Mouse (Mus musculus): ENCODE data around the gene Tob1. TPM values are rescaled to one million over a fixed set of nuclear protein-coding genes. Genes with fewer than 3 reads are reported as not detected.

Tob1 gene
- polyA plus RNA-seq, 1 experiment from 2014 or later = 26.7 TPM

DNA sequence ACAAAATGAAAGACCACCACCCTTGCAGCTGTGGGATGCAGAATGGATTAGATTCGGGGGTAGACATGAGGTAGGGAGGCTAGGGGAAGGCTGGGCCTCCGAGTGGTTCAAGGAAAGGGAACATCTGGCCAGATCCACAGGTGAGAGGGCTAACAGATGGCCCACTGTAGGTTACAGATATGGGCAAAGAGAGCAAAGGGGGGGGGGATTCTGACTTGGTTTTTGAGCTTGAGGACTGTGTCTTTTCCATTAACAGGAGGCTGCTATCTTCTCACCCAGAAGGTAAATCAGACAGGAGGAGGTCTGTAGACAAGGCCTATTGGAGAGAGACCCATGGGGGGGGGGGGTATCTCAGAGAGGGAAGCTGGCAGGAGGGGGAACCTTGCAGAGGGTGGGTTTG, 11.5 kb upstream of the Tob1 start:
- Histone ChIP-seq H3K9ac (no peak overlapping the region), H3K4me1 (no peaks in the 10 kb centered on the region), H3K4me2 (no peak overlapping the region), H3K4me3 (no peak overlapping the region), H3K27ac (no peak overlapping the region), H3K9me3 (no peaks in the 10 kb centered on the region), H3K27me3 (no peaks in the 10 kb centered on the region), H3K36me3 (no peaks in the 10 kb centered on the region)
- 73% methylated on average over 2 of the region's 2 CpGs for WGBS
- ATAC-seq (ENCODE audit: insufficient number of reproducible peaks, insufficient read depth, low FRiP score, low TSS enrichment, low read depth) = no peak

DNA sequence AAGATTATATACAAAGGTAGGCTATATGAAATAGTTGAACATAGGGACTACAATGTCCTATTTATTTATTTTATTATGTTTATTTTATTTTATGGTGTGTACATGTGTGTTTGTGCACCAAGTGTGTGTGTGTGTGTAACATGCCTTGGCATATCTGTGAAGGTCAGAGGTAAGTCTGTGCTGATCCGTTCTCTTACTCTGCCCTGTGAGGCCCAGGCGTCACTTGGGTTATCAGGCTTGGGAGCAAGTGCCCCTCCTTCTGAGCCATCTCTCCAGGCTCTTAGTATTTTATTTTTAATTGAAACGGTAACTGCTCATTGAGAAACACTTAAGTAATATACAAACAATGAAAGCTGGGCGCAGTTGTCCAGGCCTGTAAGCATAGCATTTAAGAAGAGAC, 10.8 kb upstream of the Tob1 start:
- ATAC-seq (ENCODE audit: insufficient number of reproducible peaks, insufficient read depth, low FRiP score, low TSS enrichment, low read depth) = no peak
- Histone ChIP-seq H3K9ac (no peak overlapping the region), H3K36me3 (no peaks in the 10 kb centered on the region), H3K27ac (no peak overlapping the region), H3K27me3 (no peaks in the 10 kb centered on the region), H3K4me3 (no peak overlapping the region), H3K4me1 (no peaks in the 10 kb centered on the region), H3K4me2 (no peak overlapping the region), H3K9me3 (no peaks in the 10 kb centered on the region)
- 75% methylated on average over 4 of the region's 4 CpGs for WGBS

DNA sequence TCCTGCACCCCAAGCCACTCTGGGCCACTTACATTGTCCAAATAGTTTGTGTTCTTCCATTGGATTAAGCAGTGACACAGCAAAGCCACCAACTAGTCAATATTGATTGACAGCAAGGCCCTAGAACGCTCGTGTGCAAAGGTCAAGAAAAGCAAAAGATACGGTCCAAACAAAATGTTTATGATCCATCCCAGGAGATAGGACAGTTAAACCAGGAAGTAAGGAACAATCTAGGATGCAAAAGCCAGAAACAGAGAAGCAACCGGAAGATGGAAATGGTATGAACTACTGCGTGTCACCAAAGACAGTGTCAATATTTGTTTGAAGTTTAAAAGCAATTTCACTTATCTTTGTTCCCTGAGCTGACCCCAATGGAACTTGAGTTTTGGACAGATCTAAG, 9.1 kb upstream of the Tob1 start:
- WGBS = 87% methylated on average over 5 of the region's 5 CpGs
- ATAC-seq (ENCODE audit: insufficient number of reproducible peaks, insufficient read depth, low FRiP score, low TSS enrichment, low read depth) = no peak
- no peak overlapping the region for H3K4me2 ChIP-seq

DNA sequence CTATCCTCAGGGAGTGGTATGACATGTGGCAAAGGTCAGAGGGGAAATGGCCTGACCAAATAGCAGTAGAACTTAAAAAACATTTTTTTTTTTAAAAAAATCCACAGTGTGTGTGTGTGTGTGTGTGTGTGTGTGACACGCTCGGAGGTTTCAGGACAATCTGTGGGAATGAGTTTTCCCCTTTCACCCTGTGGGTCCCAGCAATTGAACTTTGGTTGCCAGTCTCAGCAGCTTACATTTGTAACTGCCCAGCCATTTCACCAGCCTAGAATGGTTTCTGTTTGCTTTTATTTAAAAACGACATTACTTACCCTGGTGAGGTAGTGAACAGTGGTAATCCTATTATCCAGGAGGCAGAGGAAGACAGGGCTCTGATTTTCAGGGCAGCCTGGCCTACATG, 8.2 kb upstream of the Tob1 start:
- WGBS = 60% methylated on average over 3 of the region's 3 CpGs
- no peak for ATAC-seq (ENCODE audit: insufficient number of reproducible peaks, insufficient read depth, low FRiP score, low TSS enrichment, low read depth)

More for the DNA sequence above, 9.1 kb upstream of the Tob1 start:
- Histone ChIP-seq H3K4me1 (0 out of 2 replicates have a peak, but pooled peaks cover 7% of the 10 kb centered on the region), H3K9me3 (no peaks in the 10 kb centered on the region), H3K9ac (no peak overlapping the region), H3K4me3 (no peak overlapping the region), H3K27ac (no peak overlapping the region), H3K36me3 (no peaks in the 10 kb centered on the region), H3K27me3 (no peaks in the 10 kb centered on the region)

GRCm38 (mm10) chr11:94206398-94207114, 4.7 kb upstream of the Tob1 start:
- no peak overlapping the region for H3K4me3 ChIP-seq
- H3K9ac ChIP-seq = no peak overlapping the region
- no peaks in the 10 kb centered on the region for H3K36me3 ChIP-seq
- no peak overlapping the region for H3K27ac ChIP-seq
- H3K27me3 ChIP-seq = no peaks in the 10 kb centered on the region
- ATAC-seq (ENCODE audit: insufficient number of reproducible peaks, insufficient read depth, low FRiP score, low TSS enrichment, low read depth) = no peak
- H3K4me2 ChIP-seq = no peak overlapping the region
- no peaks in the 10 kb centered on the region for H3K9me3 ChIP-seq
- WGBS = 68% methylated on average over 10 of the region's 10 CpGs
- H3K4me1 ChIP-seq = 0 out of 2 replicates have a peak, but pooled peaks cover 7% of the 10 kb centered on the region

More for the DNA sequence above, 8.2 kb upstream of the Tob1 start:
- Histone ChIP-seq H3K4me3 (no peak overlapping the region), H3K27me3 (no peaks in the 10 kb centered on the region), H3K4me2 (no peak overlapping the region), H3K9me3 (no peaks in the 10 kb centered on the region), H3K4me1 (0 out of 2 replicates have a peak, but pooled peaks cover 7% of the 10 kb centered on the region), H3K9ac (no peak overlapping the region), H3K36me3 (no peaks in the 10 kb centered on the region), H3K27ac (no peak overlapping the region)

GRCm38 (mm10) chr11:94208811-94209675, 2.2 kb upstream of the Tob1 start:
- no peaks in the 10 kb centered on the region for H3K9me3 ChIP-seq
- peaks cover 17% of the 10 kb centered on the region for H3K4me1 ChIP-seq
- H3K27me3 ChIP-seq = no peaks in the 10 kb centered on the region
- H3K9ac ChIP-seq = no peak overlapping the region
- peak overlapping the region; percentile 57; the same call in 1 of the 2 replicates for H3K4me3 ChIP-seq
- peaks cover 5% of the 10 kb centered on the region for H3K36me3 ChIP-seq
- H3K27ac ChIP-seq = no peak overlapping the region
- WGBS = 47% methylated on average over 8 of the region's 8 CpGs
- peak overlapping the region; percentile 98 for H3K4me2 ChIP-seq
- no peak for ATAC-seq (ENCODE audit: insufficient number of reproducible peaks, insufficient read depth, low FRiP score, low TSS enrichment, low read depth)

GRCm38 (mm10) chr11:94209695-94210131, 1.5 kb upstream of the Tob1 start:
- peaks cover 11% of the 10 kb centered on the region for H3K36me3 ChIP-seq
- H3K9ac ChIP-seq = peak overlapping the region; percentile 72
- peak overlapping the region; percentile 57 for H3K4me3 ChIP-seq
- peak overlapping the region; percentile 90 for H3K27ac ChIP-seq
- H3K9me3 ChIP-seq = no peaks in the 10 kb centered on the region
- peak overlapping the region; percentile 98 for H3K4me2 ChIP-seq
- WGBS = 2% methylated on average over 14 of the region's 14 CpGs
- 0 out of 2 replicates have a peak, but pooled peaks have one; percentile 0 for ATAC-seq (ENCODE audit: insufficient number of reproducible peaks, insufficient read depth, low FRiP score, low TSS enrichment, low read depth)
- H3K4me1 ChIP-seq = peaks cover 22% of the 10 kb centered on the region
- H3K27me3 ChIP-seq = no peaks in the 10 kb centered on the region

GRCm38 (mm10) chr11:94210191-94211086, 815 bp upstream of the Tob1 start:
- Histone ChIP-seq H3K4me3 (peak overlapping the region; percentile 57), H3K36me3 (peaks cover 11% of the 10 kb centered on the region), H3K4me2 (peak overlapping the region; percentile 98), H3K4me1 (peaks cover 22% of the 10 kb centered on the region), H3K27ac (peak overlapping the region; percentile 96), H3K9ac (peak overlapping the region; percentile 75), H3K27me3 (no peaks in the 10 kb centered on the region), H3K9me3 (no peaks in the 10 kb centered on the region)
- under 1% methylated on average over 45 of the region's 56 CpGs for WGBS
- peak; percentile 70 for ATAC-seq (ENCODE audit: insufficient number of reproducible peaks, insufficient read depth, low FRiP score, low TSS enrichment, low read depth)

DNA sequence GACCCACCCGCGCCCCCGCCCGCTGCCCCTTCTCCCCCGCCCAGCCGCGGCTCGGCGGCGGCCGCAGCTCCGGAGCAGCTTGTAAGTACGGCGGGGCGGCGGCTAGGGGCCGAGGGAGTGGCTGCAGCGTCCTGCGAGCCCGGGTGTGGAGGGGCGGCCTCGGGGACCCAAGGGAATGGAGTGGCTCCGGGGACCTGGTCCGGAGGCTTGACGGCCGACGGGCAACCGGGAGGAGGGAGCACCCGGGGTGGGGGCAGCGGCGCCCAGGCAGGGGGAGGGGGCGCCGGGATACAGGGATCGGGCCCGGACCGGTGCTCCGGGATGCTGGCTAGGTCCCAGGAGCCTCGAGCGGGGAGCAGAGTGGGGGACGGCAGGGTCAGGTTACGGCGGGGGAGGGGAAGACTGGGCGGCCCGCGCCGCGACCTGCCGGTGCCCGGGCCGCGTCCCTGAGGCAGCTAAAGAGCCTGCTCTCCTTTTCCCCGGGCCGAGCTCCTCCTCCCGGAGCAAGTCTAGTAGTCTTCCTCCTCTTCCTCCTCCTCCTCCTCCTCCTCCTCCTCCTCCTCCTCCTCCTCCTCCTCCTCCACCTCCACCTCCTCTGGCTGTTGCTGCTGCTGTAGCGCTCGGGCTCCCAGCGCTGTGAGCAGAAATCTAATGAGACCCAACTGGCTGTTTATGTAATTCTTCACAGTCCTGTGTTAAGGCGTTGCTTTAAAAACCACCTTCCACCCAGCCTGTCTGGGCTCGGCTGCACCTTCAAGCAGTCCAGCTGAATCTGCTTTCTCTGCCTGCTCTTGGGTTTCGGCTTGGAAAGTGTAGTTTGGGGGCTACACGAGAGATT, 616 bp downstream of the Tob1 start:
- Histone ChIP-seq H3K4me2 (peak overlapping the region; percentile 61), H3K4me1 (peaks cover 15% of the 10 kb centered on the region), H3K36me3 (peaks cover 11% of the 10 kb centered on the region), H3K4me3 (peak overlapping the region; percentile 88), H3K27me3 (no peaks in the 10 kb centered on the region), H3K27ac (peak overlapping the region; percentile 98), H3K9ac (peak overlapping the region; percentile 95), H3K9me3 (no peaks in the 10 kb centered on the region)
- ATAC-seq (ENCODE audit: insufficient number of reproducible peaks, insufficient read depth, low FRiP score, low TSS enrichment, low read depth) = peak; percentile 29
- under 1% methylated on average over 47 of the region's 61 CpGs for WGBS

DNA sequence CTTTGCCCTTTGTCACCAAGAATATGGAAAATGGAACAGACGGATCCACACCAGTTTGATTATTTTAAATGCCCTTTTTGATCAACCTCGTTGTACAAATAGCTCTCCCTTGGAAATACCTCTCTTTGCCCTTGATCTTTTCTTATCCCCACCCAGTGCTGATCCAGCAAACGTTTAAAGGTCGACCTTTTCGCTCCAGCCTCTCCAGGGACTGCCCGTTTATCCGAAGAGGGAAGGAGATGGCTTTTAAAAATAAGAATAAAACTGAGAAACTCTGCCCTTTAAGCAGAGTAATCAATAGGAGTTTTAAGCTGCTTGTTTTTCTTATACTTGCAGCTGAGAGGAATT, 1.2 kb downstream of the Tob1 start:
- peak overlapping the region; percentile 61 for H3K4me2 ChIP-seq
- peak overlapping the region; percentile 95 for H3K9ac ChIP-seq
- H3K27me3 ChIP-seq = no peaks in the 10 kb centered on the region
- peak overlapping the region; percentile 88 for H3K4me3 ChIP-seq
- under 1% methylated on average over 7 of the region's 7 CpGs for WGBS
- no peaks in the 10 kb centered on the region for H3K9me3 ChIP-seq
- peaks cover 11% of the 10 kb centered on the region for H3K36me3 ChIP-seq
- peak overlapping the region; percentile 98 for H3K27ac ChIP-seq
- no peak for ATAC-seq (ENCODE audit: insufficient number of reproducible peaks, insufficient read depth, low FRiP score, low TSS enrichment, low read depth)
- H3K4me1 ChIP-seq = peaks cover 20% of the 10 kb centered on the region
